10 mouse cellular contexts compared by ENCODE assay signal in genomic region chr17:56108334-56109044, GRCm38 (mm10). TPM values are rescaled to one million over a fixed set of nuclear protein-coding genes. Genes with fewer than 3 reads are reported as not detected.
DNase-seq lines count a peak whose midpoint lies in the region; ATAC-seq and TF ChIP-seq lines count a peak whose summit lies in the region.
"Had no signal": no experiment of that assay in that cellular context is flagged by ENCODE, and none has a peak within 500 bp of the region (broad histone marks: within the 10 kb centered on the region; RNA-seq: fewer than 3 reads in every experiment).

No protein-coding gene starts in this region.

- H3K4me3 ChIP-seq in kidney, embryonic 16.5 days (ENCODE audit: low read length): no peak overlapping the region
- H3K4me3 ChIP-seq in heart, postnatal 0 days (ENCODE audit: low read depth, low read length): peak overlapping the region; percentile 38
- H3K4me3 ChIP-seq: limb, embryonic 15.5 days; stomach, embryonic 15.5 days had no signal

- H3K4me1 ChIP-seq in kidney, embryonic 16.5 days (ENCODE audit: insufficient read depth, low read length): no peaks in the 10 kb centered on the region
- peaks cover 14% of the 10 kb centered on the region for H3K4me1 ChIP-seq in heart, postnatal 0 days (ENCODE audit: control insufficient read depth, insufficient read depth)
- H3K4me1 ChIP-seq: limb, embryonic 15.5 days; stomach, embryonic 15.5 days had no signal

- no peaks in the 10 kb centered on the region for H3K36me3 ChIP-seq in kidney, embryonic 16.5 days (ENCODE audit: insufficient read depth, low read length)
- H3K36me3 ChIP-seq in heart, postnatal 0 days (replicated peaks; ENCODE audit: control insufficient read depth, insufficient read depth, low read length): peaks cover 12% of the 10 kb centered on the region

- H3K27ac ChIP-seq in kidney, embryonic 16.5 days (ENCODE audit: low read length): no peak overlapping the region
- peak overlapping the region; percentile 94 for H3K27ac ChIP-seq in heart, postnatal 0 days (ENCODE audit: low read depth)
- H3K27ac ChIP-seq: limb, embryonic 15.5 days; stomach, embryonic 15.5 days had no signal

- no peak for DNase-seq in kidney, postnatal 4 days
- peak; percentile 84 for DNase-seq in brain, adult 2 months (ENCODE audit: low read depth, low spot score)
- DNase-seq in heart, postnatal 0 days (ENCODE audit: low spot score): peak; percentile 80
- DNase-seq in lung, postnatal 10 days: peak; percentile 69
- no peak for DNase-seq in embryo, embryonic 10 days (ENCODE audit: low spot score)
- DNase-seq in spleen, postnatal 14 days (ENCODE audit: low spot score in 2 of 2): no peak
- DNase-seq in cerebellum, adult 9-10 months: no peak

- 0 out of 2 replicates have a peak, but pooled peaks have one; percentile 5 for TF ChIP-seq CTCF in heart, postnatal 0 days (IDR thresholded peaks at IDR 0.05; ENCODE audit: low read depth)

- no peak overlapping the region for H3K4me2 ChIP-seq in kidney, embryonic 16.5 days (replicated peaks; ENCODE audit: low read depth, low read length)
- H3K4me2 ChIP-seq in heart, postnatal 0 days (ENCODE audit: low read depth, low read length): peak overlapping the region; percentile 63
- H3K4me2 ChIP-seq: limb, embryonic 15.5 days; stomach, embryonic 15.5 days had no signal

- 0 out of 2 replicates have a peak, but pooled peaks have one; percentile 9 for ATAC-seq in kidney, embryonic 16.5 days (ENCODE audit: low FRiP score, low TSS enrichment)
- peak; percentile 82 for ATAC-seq in heart, postnatal 0 days (ENCODE audit: insufficient read depth, low read depth)

- no peaks in the 10 kb centered on the region for H3K27me3 ChIP-seq in kidney, embryonic 16.5 days (ENCODE audit: insufficient read depth, low read length)
- H3K27me3 ChIP-seq in heart, postnatal 0 days (ENCODE audit: control insufficient read depth, insufficient read depth, low read length): no peaks in the 10 kb centered on the region
- H3K27me3 ChIP-seq: limb, embryonic 15.5 days; stomach, embryonic 15.5 days had no signal

- no peak overlapping the region for H3K9ac ChIP-seq in kidney, embryonic 16.5 days (replicated peaks; ENCODE audit: low read length)
- peak overlapping the region; percentile 64 for H3K9ac ChIP-seq in heart, postnatal 0 days (replicated peaks; ENCODE audit: low read depth, low read length)
- H3K9ac ChIP-seq: limb, embryonic 15.5 days; stomach, embryonic 15.5 days had no signal

- 85% methylated on average over 6 of the region's 6 CpGs for WGBS in kidney, embryonic 16.5 days
- WGBS in heart, postnatal 0 days: 40% methylated on average over 6 of the region's 6 CpGs

- no peaks in the 10 kb centered on the region for H3K9me3 ChIP-seq in kidney, embryonic 16.5 days (ENCODE audit: low read length)
- H3K9me3 ChIP-seq in heart, postnatal 0 days (replicated peaks; ENCODE audit: control insufficient read depth, low read length): no peaks in the 10 kb centered on the region
- H3K9me3 ChIP-seq: limb, embryonic 15.5 days; stomach, embryonic 15.5 days had no signal

- TF ChIP-seq EP300 in heart, postnatal 0 days (IDR thresholded peaks at IDR 0.05; ENCODE audit: low read depth): peak; percentile 96

RNA-seq across cellular contexts. Expression of gene Plin4, which starts 1.1 kb away (rescaled TPM):
- polyA plus RNA-seq in kidney, embryonic 16.5 days (2015; fragmentation: Nextera tagmentation; extraction: Ambion mirVana): 0.18 and 0.32 TPM in 2 replicates
- 47.4 and 88.5 TPM in 2 replicates for total RNA-seq in heart, postnatal 0 days (2014; rRNA removed; ENCODE audit: low replicate concordance)
- polyA plus RNA-seq in heart, postnatal 0 days (2015; fragmentation: Nextera tagmentation; extraction: Ambion mirVana): 5.9 and 9.4 TPM in 2 replicates

RNA-seq across cellular contexts. Expression of gene Plin5, which starts 8.9 kb away (rescaled TPM):
- polyA plus RNA-seq in kidney, embryonic 16.5 days (2015; fragmentation: Nextera tagmentation; extraction: Ambion mirVana): 1.6 and 2.6 TPM in 2 replicates
- total RNA-seq in heart, postnatal 0 days (2014; rRNA removed; ENCODE audit: low replicate concordance): 23.3 and 58.8 TPM in 2 replicates
- polyA plus RNA-seq in heart, postnatal 0 days (2015; fragmentation: Nextera tagmentation; extraction: Ambion mirVana): 55.7 and 58.3 TPM in 2 replicates

RNA-seq across cellular contexts. Expression of gene Lrg1, which starts 13.3 kb away (rescaled TPM):
- polyA plus RNA-seq in kidney, embryonic 16.5 days (2015; fragmentation: Nextera tagmentation; extraction: Ambion mirVana): 0.62 and 0.69 TPM in 2 replicates
- total RNA-seq in heart, postnatal 0 days (2014; rRNA removed; ENCODE audit: low replicate concordance): 4.5 and 5.1 TPM in 2 replicates
- 9.0 and 10.0 TPM in 2 replicates for polyA plus RNA-seq in heart, postnatal 0 days (2015; fragmentation: Nextera tagmentation; extraction: Ambion mirVana)

RNA-seq across cellular contexts. Expression of gene Hdgfl2, which starts 29.1 kb away (rescaled TPM):
- 129 and 141 TPM in 2 replicates for polyA plus RNA-seq in kidney, embryonic 16.5 days (2015; fragmentation: Nextera tagmentation; extraction: Ambion mirVana)
- 23.9 and 35.9 TPM in 2 replicates for total RNA-seq in heart, postnatal 0 days (2014; rRNA removed; ENCODE audit: low replicate concordance)
- polyA plus RNA-seq in heart, postnatal 0 days (2015; fragmentation: Nextera tagmentation; extraction: Ambion mirVana): 52.1 TPM in 2 replicates

RNA-seq across cellular contexts. Expression of gene Sema6b, which starts 31.7 kb away (rescaled TPM):
- 1.1 TPM in 2 replicates for polyA plus RNA-seq in kidney, embryonic 16.5 days (2015; fragmentation: Nextera tagmentation; extraction: Ambion mirVana)
- 7.9 and 10.4 TPM in 2 replicates for total RNA-seq in heart, postnatal 0 days (2014; rRNA removed; ENCODE audit: low replicate concordance)
- 0.81 and 0.93 TPM in 2 replicates for polyA plus RNA-seq in heart, postnatal 0 days (2015; fragmentation: Nextera tagmentation; extraction: Ambion mirVana)

Comparison
In these comparisons a context has a peak if more than half of its experiments do, and no peak if none do; other contexts are left out.
1. DNase-seq: peak in brain, adult 2 months (single experiment), heart, postnatal 0 days (single experiment) and lung, postnatal 10 days (single experiment); none in kidney, postnatal 4 days (0 of 2), embryo, embryonic 10 days (single experiment), spleen, postnatal 14 days (0 of 2) and cerebellum, adult 9-10 months (single experiment).
2. RNA of gene Plin5, which starts 8.9 kb away (polyA plus RNA-seq): 55.7 to 58.3 TPM in heart, postnatal 0 days; 1.6 to 2.6 TPM in kidney, embryonic 16.5 days; every median in the first group is over 10 times any median in the second.